Mouse (Mus musculus) mature B cell (primary cell): ENCODE results near the gene Ccdc3.
"Not testable (repeated sequence)": the region's sequence is repeated elsewhere in the genome, so short reads cannot be mapped to it uniquely, and the experiment has no call there.

Experiments used
- in situ Hi-C: fragments of 300-500 bp; cut with MboI; formaldehyde crosslinking; loops from 2 replicates; pipeline ENCODE4 v1.14.3; 2019

Gene Ccdc3

GRCm38 (mm10) chr2:5137500-5138286 lies at the start of gene Ccdc3:
Ccdc3 (plus strand) TSS chr2:5137776.
- in situ Hi-C loops = no loop called here

GRCm38 (mm10) chr2:5090385-5090784 lies 47.2 kb upstream of the Ccdc3 start:
- in situ Hi-C loops = not testable (repeated sequence)

- in situ Hi-C loops = no loop called here
Observed at GRCm38 (mm10) chr2:5094876-5095275, 42.7 kb upstream of the Ccdc3 start.

DNA sequence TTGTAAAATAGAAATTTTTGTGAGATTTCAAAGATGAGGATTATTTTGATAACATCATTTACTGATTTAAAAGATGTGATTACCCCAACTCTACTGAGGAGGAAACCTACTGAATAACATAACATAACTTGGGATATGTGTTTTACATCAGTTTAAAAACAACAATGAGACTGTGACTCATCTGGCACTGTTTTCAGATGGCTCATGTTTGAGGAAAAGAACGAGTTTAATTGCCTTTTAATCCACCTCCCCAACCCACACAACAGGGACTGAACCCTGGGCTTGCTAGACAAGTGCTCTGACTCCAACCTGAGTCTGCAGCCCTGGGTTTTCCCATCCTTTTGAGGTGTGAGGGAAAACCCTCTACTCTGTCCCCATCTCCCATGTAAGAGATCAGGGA lies 42.3 kb upstream of the Ccdc3 start:
- in situ Hi-C loops = no loop called here

- in situ Hi-C loops = no loop called here
Observed at GRCm38 (mm10) chr2:5097786-5098445, 39.7 kb upstream of the Ccdc3 start.

DNA sequence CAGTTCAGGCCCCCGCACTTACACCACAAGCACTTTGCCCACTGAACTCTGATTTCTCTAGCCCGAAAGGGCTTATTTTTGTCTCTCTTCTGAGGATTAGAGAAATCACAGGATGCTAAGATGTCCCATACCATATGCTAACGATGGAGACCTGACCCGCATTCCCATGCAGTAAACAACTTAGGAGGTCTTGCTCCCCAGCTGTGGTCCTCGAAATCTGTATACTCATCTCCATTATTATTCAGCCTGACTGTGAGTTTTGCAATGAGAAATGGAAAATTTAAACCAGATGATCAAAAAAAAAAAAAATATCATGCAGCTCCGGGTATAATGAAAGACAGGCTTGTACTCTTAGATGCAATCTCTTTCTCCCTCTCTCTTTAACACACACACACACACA lies 38.4 kb upstream of the Ccdc3 start:
- in situ Hi-C loops = no loop called here

GRCm38 (mm10) chr2:5101743-5102245 lies 35.8 kb upstream of the Ccdc3 start:
- in situ Hi-C loops = no loop called here

DNA sequence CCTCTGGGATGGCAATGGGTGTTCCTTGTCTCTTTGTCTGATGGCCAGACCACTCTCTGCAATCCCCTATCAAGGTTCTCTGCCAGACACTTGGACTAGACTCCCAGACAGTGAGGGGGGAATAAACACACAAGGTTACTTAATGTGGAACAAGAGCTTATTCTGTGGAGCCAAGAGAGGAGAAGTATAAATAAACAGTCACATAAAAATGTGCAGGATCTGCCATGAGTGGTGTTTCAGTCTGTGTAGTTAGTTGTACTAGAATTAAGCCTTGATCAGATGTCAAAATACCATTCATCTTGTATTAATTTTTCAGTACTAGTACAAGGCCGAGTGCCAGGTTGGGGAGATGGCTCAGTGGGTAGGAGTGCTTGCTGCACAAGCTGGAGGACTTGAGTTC lies 34.7 kb upstream of the Ccdc3 start:
- in situ Hi-C loops = no loop called here

DNA sequence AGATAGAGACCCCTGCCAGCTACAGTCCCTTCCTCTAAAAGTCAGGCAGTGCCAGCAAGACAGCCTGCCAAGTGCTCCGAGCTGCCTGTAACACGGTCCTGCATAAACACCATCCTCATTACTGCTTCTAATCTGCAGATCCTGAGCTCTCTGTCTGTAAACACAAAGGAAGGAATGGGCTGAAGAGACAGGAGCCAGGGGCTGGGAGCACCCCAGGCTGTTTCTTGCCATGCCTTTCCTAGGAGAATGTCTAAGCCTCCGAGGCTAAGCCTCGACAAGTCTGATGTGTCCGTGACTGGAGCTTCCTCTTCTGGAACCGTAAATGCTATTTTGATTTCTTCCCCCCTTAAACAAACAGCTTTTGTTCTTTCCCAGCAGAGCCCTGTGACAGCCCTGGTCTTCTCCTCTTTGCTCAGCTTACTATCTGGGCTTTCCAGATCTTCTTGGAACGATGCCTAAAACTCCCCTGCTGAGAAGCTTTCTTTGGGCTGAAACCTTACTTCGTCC lies 24.7 kb upstream of the Ccdc3 start:
- in situ Hi-C loops = no loop called here

GRCm38 (mm10) chr2:5114386-5114785 lies 23.2 kb upstream of the Ccdc3 start:
- in situ Hi-C loops = no loop called here

- in situ Hi-C loops = no loop called here
Observed at GRCm38 (mm10) chr2:5116856-5117532, 20.6 kb upstream of the Ccdc3 start.

- in situ Hi-C loops = no loop called here
Observed at GRCm38 (mm10) chr2:5125506-5125905, 12.1 kb upstream of the Ccdc3 start.

- in situ Hi-C loops = no loop called here
Observed at GRCm38 (mm10) chr2:5127369-5127768, 10.2 kb upstream of the Ccdc3 start.

DNA sequence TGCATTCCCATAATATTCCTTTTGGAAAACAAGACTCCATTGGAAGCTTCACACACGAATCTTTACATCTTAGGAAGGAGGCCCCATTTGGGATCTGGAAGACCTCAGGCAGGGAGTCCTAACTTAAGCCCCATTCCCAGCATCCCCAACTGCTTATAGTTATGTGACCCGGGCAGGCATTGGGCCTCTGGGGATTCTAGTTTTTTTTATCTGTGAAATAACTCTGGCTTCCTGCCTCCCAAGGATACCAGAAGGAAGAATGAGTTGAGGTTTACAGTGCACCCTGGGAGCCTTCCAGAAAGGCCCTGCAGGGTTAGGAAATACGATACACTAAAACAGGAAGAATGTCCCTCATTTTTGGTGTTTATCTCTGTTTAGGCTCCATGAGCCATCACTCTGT lies 8.5 kb upstream of the Ccdc3 start:
- in situ Hi-C loops = no loop called here

- in situ Hi-C loops = no loop called here
Observed at GRCm38 (mm10) chr2:5132046-5132445, 5.5 kb upstream of the Ccdc3 start.

DNA sequence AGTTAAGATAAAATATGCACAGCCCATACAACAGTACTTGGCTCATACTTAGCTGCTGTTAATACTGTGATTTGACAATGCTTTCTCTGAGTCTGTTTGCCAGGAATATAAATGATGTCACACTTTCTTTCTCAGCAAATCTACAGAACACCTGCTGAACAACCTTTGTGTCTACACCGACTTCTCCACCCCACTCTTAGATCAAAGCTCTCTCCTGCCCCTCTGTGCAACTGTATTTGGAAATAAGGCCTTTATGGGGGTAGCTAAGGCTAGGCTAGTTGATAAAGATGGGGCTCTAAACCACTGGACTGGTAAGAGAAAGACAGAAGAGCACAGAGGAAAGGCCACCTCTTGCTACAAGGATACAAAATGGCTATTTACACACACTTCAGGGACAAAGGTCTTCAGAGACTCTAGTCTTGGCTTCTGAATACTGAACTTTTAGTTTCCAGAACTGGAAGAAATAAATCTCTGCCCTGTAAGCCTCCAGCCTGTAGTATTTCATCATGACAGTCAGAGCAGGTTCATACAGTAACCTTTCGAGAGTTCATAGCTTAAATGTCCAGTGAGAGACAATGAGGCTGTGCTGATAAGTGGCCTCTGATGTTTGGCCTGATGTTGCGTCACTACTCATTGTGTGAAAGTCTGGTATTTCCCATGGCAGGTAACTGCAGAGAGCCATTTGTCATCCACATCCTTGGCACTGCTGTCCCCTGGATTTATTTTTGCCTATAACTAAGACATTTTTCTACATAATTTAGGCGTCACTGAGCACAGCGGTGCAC lies 2.4 kb upstream of the Ccdc3 start:
- in situ Hi-C loops = no loop called here

- in situ Hi-C loops = no loop called here
Observed at GRCm38 (mm10) chr2:5139961-5140360, 2.4 kb downstream of the Ccdc3 start.

DNA sequence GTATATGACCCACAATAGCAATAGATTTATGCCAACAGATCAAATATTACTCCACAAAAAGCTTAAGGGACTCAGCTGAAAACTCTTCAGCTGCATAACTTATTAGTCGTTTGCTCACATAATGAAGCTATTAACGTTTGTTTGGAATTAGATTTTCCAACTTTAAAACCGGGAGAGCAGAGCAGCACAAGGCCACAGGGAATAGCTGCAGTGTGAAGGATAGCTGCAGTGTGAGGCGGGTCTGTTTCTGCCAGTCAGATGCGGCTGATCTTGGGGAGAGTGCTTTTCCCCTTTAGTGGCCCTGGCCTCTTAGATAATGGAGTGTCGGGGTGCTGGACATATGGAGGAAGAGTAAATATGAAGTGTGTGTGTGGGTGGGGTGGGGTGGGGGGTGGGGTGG lies 6.9 kb downstream of the Ccdc3 start:
- in situ Hi-C loops = no loop called here

- in situ Hi-C loops = no loop called here
Observed at GRCm38 (mm10) chr2:5147907-5148306, 10.3 kb downstream of the Ccdc3 start.

- in situ Hi-C loops = no loop called here
Observed at GRCm38 (mm10) chr2:5154711-5155110, 17.1 kb downstream of the Ccdc3 start.

DNA sequence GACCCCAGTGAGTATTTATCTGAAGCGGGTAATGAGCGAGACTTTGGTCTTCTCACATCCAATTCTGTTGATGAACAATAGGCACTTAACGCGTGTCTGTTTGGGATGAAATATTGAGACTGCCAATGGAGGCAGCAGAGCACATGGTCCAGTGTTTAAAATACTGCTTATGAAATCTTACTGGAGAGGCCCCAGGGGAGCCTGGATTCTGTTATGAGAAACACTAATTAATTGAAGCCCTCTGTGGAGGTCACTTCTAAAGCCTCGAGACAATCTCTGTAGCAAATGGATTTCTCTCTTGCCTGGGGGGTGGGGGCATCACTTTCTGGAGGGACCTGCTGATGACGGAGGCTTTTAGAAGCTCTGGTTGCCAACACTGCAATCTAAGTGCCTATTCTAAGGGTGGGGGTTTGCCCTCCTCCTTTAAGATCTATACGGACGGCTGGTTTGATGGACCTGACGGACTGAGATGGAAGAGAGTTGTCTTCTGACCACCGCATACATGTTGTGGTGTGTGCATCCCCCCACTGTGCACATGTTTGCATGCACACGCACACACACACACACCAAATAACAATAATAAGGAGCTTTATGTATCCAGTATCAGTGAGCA lies 22.8 kb downstream of the Ccdc3 start:
- in situ Hi-C loops = no loop called here
